Mouse (Mus musculus) heart, postnatal 0 days (tissue): ENCODE results near the gene Ccl25.

Experiments used
- CTCF ChIP-seq: IDR thresholded peaks from 2 replicates; pipeline ENCODE4 v1.5.1; 2016; ENCODE audit warnings: antibody characterized with exemption, control low read depth, low read depth
- EP300 ChIP-seq: IDR thresholded peaks from 2 replicates; pipeline ENCODE4 v1.6.1; 2016; ENCODE audit warnings: antibody characterized with exemption, low read depth

GRCm38 (mm10) chr8:4276111-4276465 is 48.9 kb upstream of the Ccl25 start:
- TF ChIP-seq CTCF (no peak), EP300 (no peak)
